Mouse (Mus musculus): Measurements from ENCODE around the gene Tns4. TPM values are rescaled to one million over a fixed set of nuclear protein-coding genes. Genes with fewer than 3 reads are reported as not detected.
A peak's percentile ranks its signal among the peaks of the same experiment; 100 is the strongest.

The Tns4 gene
- total RNA-seq, 2 experiments from 2014 or later, result not detected

DNA sequence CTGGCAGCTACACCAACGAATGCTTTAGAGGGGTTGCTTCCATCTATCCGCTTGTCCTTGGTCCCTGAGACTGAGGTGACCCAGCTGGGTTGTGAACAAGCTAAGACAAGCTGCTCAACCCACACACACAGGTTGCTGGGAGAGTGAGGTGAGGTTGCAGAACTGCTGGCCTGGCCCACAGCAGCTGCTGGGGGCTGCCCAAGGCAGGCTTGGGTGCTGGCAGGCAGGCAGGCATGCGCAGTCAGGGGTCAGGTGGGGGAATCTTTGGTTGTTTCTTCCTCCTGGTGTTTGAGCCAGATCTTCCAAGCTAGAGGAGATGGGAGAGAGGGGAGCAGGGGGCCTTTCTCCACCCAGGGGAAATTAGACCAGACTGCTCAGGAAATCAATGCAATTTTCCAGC, 28.7 kb downstream of the Tns4 start:
- intact Hi-C loops (cut with DNase I), result no loop called here
- no peak for DNase-seq

DNA sequence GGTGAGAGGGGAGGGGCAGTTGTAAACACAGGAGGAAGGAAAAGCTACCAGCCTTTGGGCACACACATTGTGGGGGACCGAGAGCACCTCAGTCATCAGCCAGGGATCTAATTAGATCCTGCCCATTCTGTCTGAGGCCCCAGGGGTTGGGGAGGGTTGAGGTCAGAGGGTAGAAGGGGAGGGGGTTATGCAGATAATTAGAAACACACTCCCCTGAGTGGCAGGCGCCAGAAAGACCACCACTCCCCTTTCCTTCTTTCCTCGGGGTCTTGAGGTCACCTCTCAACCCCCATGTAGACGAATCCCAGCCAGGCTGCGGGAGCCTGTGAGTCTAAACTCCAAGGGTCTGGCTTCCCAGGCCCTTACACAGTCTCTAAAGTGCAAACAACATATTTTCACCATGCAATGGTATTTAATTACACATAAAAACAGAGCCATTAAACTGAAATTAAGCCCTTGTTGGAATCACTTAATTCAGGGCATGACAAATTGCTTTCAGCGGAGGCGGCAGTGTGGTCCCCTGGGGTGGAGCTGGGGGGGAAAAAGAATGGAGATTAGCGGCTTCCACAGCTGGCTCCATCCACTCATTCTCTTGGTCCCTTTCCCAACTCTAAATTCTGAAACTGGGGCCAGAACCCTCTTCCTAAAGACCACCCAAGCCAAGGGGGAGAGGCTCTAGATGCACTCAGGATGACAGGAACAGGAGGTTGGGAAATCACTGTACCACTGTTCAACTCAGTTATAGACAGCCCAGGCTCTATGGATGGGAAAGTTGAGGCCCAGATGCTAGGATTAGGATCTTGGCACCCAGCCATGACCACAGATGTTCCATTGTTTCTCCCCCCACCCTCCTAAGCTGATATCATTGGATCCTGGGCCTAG, 33.3 kb downstream of the Tns4 start:
- intact Hi-C loops (cut with DNase I), result no loop called here
- DNase-seq, result no peak

DNA sequence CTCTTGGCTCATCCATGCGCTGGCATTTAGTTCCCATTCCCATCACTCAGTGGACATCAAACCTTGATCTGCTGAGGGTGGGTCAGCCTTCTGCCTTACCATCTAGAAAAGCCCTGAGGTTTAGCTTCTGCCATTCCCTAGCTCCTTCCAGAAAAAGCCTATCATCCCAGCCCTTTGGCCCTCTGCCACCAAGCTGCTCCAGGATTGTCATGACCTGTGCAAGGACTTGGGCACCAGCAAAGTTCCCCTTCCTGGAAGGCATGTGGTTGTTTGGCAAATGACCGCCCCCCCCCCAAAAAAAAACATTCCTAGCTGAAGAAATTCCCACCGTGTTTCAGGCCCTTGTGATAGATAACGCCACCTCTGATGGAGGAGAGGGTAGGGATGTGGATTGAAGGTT, 34.0 kb downstream of the Tns4 start:
- no peak for DNase-seq
- intact Hi-C loops (cut with DNase I), result no loop called here

DNA sequence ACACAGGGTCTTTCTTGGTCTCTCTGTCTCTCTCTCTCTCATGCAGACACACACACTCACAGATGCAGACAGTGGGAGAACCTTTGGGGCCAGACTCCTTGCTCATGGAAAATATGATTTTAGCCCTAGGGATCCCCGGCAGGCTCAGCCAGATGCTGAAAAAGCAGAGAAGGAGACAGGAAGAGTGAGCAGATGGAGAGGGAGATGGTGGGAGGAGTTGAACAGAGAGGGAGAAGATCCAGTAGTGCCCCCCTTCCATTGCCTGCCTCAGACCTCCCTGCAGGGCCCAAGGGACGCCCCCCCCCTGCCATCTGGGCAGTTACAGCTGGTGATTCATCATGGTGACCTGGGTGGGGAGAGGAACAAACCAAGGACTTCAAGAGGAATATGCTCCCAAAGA, 41.5 kb downstream of the Tns4 start:
- intact Hi-C loops (cut with DNase I), result no loop called here
- DNase-seq, result peak; percentile 41

DNA sequence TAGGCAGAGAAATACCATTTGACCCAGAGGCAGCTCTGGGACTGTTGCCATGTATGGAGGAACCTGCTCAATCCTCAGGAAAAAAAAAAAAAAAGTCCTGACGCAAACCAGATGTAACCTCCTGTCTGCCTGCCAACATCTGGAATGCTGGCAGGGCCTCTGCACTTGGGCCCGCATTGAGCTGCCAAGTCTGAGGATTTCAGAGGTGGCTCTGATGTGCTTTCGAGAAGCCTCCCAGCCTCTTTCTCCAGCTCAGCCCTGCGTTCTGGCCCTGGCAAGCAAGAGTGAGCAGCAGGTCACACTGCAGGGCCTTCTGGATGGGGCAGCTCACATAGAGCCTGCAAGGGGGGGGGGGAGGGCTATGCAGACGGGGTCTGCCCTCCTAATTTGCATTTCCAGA, 42.0 kb downstream of the Tns4 start:
- peak; percentile 74 for DNase-seq
- intact Hi-C loops (cut with DNase I), result no loop called here

DNA sequence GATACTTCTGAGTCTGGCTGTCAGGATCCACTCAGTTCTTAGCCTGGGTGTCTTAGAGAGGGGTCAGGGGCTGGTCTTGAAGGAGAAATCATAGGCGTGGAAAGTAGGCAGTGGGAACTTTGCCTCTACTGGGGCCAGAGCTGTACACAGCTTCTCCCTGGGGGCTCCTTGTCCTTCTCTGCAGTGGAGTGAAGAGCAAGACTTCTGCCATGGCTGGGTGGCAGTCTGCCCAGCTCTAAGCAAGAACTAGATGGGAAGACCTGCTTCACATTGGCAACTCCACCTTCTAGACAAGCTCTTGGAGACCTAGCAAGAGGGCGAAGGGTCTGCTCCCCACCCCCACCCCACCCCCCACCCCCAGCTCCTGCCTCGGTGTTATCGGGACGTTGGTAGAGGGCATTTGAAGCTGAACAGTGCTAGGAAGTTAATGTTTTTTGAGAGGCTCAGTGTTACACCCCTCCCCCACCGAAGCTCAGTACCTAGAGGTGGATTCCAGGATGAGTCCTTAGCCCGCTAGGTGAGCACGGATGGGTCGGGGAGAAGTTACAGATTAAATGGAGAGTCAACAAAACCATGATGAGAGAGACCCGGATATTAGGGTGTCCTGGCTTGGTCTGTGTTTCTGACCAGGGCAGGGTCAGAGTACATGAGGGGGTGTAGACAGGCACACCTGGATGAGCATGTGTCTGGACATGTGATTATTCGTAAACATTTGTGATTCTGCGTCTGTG, 43.8 kb downstream of the Tns4 start:
- intact Hi-C loops (cut with DNase I), result no loop called here
- DNase-seq, result no peak

DNA sequence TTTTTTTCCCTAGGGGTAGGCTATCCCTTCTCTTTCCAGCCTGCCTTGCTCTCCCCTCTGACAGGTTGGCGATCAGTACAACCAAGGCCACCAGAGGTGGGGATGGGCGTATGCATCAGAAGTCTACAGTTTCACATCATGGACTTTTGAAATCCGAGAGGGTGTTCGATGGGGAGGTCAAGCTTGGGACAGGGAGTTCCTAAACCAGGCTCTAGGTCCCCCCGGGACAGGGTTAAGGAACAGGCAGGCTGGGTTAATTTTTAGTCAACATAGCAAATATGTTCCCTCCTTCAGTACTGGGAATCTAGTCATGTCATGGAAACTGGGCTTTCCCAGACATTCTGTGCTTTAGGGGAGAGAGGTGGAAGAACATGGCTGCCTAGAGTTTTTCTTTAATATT, 44.8 kb downstream of the Tns4 start:
- intact Hi-C loops (cut with DNase I), result no loop called here
- DNase-seq, result no peak

DNA sequence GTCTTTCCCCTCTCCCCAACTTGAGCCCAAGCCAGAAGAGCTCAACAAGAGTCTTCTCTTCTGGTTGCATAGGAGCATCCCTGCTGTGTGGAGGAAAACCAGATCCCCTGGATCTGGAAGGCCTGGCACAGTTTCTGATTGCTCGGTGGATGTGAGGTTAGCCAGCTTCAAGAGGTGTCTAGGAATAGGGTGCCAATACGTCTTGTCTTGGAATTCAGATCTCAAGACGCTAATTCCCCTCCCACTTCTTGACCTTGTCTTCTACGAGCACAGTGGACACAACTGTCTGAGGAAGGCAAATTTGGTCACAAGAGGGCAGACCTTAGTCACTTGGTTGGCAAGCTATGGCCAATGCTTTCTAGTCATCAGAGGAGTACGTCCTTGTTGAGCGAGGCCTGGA, 45.5 kb downstream of the Tns4 start:
- intact Hi-C loops (cut with DNase I), result no loop called here
- DNase-seq, result no peak

DNA sequence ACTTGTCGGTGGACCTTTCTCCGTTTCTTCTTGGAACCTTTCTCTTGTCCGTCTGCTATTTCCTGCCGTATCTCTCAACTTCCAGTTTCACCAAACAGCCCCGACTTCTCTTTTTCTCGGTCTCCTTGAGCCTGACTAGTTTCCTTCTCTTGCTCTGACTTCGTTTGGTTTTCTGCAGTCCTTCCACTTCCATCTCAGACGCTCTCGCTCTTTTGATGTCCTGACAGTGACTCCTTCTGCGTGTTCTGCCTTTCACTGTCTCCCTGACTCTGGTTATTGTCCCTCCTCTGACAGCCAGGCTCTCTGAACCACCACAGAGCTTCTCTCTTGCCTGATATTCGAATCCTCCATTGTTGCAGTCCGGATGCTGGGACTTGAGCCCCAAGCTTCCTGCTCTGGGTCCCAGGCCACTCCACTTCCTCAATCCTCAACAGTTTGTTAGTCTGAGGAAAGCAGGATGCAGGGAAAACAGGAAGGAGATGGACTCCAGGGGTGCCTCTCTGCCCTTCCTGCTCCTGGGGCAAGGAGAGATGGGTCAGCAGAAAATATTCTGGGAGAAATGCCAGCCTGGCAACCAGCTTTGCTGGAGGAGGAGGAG, 46.2 kb downstream of the Tns4 start:
- DNase-seq, result no peak
- intact Hi-C loops (cut with DNase I), result no loop called here

DNA sequence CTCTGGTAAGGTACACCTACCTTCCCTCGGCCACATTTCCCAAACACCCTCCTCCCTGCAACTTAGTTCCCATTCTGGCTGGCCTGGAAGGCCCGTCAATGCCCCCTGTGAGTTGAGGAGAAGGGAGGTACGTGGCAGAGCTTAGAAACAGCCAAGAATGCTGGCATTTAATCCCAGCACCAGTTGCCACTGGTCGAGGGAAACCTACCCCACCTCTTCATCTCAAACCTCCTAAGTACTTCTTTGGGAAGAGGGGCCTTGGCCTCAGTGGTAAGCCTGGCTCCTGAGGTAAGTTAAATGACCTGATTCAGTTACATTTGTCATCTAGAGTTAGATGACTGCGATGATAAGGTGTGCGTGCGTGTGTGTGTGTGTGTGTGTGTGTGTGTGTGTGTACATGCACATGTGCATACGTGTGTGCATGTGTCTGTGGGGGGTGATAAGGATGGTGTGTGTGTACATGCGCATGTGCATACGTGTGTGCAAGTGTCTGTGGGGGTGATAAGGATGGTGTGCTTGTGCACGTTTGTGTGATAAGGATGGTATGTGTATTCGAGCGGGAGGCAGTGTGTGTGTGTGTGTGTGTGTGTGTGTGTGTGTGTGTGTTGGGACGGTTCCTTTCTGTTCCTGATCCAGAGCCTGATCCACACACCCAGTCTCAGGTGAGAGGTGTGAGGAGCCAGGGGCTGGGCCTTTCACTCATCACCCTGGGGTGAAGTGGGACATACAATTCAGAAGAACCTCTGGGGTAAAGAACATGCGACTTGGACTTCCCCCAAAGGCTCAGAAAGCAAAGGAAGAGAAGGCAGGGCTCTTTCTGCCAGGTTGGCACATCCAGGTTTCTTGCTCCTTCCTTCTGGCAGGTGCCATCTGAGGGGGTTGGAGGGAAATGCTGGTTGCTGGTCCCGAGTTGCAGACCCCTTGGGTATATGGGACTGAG, 47.0 kb downstream of the Tns4 start:
- no peak for DNase-seq
- intact Hi-C loops (cut with DNase I), result no loop called here

DNA sequence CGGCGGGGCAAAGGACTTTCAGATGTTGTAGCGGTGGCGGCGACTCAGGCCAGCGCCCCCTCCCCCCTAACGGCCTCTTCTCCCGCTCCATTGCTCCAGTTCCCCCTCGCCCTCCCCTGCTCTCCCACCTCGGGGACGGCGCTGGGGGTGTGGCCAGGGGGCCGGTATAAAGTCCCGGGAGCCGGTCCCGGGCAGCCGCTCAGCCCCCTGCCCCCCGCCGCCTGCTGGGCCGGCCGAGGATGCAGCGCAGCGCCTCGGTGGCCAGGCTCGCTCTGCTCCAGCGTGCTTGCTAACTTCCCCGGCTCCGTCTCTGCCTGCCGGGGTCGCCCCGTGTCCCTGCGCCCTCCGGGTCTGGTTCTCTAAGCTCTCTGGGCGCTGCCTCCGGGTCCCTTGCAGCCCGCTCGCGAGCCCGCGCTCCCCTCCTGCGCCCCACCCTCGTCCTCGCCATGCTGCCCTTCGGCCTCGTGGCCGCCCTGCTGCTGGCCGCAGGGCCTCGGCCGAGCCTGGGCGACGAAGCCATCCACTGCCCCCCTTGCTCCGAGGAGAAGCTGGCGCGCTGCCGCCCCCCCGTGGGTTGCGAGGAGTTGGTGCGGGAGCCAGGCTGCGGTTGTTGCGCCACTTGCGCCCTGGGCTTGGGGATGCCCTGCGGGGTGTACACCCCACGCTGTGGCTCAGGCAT, 47.9 kb downstream of the Tns4 start, which contains the start of gene Igfbp4:
Gene Igfbp4 (plus strand): TSS at position 194 of the 679 bp plus-strand sequence.
- intact Hi-C loops (cut with DNase I), result no loop called here
- DNase-seq, result peak; percentile 79

DNA sequence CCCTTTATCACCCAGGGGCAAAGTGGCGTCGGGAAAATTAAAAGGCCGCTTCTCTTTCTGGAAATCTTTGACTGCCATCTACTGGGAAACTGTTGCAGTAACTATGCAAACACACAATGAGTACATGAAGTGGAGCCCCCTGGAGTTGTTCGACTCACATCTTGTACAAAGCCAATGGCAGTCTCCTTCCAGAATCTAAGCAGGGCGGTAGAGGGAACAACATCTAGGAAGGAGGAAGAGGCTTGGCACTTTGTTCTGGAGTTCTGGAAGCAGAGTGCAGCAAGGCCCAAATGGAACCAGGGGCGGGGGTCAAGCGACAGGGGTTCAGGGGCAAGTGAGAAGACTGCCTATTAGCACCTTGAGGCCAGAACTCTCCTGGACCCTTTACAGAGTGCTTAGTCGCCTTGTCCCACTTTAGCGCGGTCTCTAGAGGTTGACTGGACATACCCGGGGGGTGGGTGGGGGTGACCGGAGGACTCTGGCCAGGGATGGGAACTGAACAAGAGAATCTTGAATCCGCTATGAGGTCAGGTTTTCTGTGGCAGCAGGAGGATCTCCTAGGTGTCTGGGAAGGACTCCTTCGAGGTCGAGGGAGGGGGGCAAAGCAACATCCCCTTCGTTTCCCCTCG, 48.6 kb downstream of the Tns4 start:
- peak; percentile 50 for DNase-seq
- intact Hi-C loops (cut with DNase I), result no loop called here

DNA sequence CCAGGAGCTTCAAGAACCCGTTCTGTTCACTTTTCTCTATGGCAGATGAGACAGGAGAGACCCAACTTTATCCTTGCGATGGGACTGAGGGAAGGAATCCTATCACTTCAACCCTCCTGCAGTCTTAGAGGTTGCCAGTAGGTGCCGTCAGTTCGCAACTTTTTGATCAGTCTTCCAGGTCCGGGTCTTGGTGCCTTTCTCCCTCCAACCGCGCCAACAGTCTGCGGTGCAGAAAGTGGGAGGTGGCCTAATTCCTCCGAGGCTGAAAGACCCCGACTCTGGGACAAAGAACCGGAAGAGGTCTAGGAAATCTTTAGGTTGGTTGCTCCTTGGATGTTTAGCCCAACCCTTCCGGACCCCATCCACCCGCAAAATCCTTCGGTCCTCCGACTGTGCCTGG, 49.3 kb downstream of the Tns4 start:
- peak; percentile 87 for DNase-seq
- intact Hi-C loops (cut with DNase I), result loop anchor here (1.0 to 10.0 kb wide), 2 partner anchors 55 to 109 kb away; partner anchors contain the start of gene Gjd3

DNA sequence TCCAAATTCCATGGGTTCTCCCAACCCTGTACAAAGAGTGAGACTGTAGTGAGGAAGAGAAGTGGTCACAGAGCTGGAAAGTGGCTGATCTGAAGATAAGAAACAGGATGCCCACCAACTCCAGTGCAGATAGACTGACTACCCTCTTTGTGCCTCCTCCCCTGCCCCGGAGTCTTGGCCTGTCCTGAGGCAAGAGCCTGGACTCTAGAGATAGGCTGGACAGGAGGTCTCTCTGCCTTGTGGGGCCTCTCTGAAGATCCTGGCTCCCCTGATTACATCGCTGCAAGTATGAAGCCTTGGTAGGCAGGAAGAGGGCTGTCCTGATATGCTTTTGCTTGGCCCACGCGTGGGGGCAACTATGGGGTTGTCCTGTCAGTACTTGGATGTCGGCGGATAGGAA, 52.9 kb downstream of the Tns4 start:
- no peak for DNase-seq
- intact Hi-C loops (cut with DNase I), result loop anchor here (10.0 kb wide), 1 partner anchor 51 kb away; the partner anchor contains the start of gene Gjd3

DNA sequence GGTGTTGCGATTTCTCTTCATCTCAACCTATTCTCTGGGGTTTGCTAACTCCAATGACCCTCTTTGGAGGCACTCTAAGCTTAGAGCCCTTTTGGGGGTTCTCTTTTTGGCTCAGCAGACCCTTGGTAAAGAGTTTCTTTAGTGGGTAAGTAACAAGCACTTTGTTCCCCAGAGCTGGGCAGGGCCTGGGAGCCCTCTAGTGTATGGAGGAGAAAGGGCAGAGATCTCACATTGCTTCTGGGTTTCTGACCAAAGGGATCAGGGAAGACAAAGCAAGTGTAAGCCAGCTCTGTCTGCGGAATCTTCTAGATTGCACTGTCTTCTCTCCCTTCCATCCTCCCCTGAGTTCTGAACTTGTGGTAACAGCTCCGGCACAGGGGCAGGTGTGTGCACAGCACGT, 53.8 kb downstream of the Tns4 start:
- intact Hi-C loops (cut with DNase I), result loop anchor here (10.0 kb wide), 1 partner anchor 51 kb away; the partner anchor contains the start of gene Gjd3
- DNase-seq, result no peak

DNA sequence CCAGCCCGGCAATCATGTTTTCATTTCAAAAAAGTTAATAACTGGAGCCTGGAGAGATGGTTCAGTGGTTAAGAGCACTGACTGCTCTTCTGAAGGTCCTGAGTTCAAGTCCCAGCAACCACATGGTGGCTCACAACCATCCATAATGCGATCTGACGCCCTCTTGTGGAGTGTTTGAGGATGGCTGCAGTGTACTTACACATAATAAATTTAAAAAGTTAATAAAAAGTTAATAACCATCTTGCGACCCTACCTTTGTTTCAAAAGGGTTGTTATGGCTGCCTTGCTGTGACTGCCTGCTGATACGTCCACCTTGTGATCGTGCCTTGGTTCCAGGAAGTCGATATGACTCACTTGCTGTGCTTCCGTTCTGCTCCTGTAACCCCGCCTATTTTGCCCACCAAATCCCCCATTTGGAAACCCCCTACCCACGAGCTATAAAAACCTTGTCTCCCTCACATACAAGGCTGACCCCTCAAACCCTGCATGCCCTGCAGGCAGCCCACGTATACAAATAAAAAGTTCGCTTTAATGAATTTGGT, 62.1 kb downstream of the Tns4 start:
- intact Hi-C loops (cut with DNase I), result no loop called here
- no peak for DNase-seq

DNA sequence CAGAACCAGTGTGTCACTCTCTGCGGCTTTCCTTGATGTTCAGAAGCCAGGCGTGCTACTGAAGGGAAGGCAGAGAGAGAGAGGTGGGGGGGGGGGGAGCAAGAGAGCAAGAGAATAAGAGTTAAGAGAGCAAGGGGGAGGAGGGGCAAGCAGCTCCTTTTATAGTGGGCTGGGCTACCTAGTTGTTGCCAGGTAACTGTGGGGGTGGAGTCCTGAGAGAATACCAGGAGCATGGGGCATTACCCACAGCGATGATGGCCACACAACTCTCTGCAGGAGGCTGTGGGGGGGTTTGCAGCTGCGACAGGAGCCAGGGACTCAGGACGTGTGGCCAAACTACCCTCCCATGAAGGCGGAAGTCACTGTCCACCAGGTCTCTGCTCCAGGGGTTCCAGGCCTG, 63.2 kb downstream of the Tns4 start:
- DNase-seq, result no peak

DNA sequence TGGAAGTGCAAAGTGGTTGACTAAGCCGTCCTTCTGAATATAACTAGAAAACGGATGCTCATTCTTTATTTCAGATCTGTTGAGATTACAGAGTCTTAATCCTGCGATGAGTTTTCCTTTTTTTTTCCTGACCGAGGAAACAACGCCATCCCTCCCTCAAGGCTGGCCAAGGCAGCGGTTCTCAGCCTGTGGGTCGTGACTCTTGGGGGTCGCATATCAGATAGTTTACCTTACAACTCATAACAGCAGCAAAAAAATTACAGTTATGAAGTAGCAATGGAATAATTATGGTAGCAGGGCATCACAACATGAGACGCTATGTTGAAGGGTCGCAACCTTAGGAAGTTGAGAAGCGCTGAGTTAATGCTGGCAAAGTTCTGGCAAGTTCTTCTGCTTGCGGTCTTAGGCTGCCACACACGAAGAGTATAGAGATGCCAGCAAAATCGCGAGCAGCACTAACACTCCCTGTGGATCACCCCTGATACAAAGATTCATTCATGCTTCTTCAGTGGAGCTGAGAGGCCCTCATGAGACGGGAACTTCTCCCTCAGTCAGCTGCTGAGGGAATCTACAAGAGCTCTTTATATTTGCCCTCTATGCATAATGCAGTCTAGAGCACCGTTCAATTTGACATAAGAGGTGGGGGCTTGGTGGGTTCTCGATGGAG, 64.5 kb downstream of the Tns4 start:
- DNase-seq, result no peak
- intact Hi-C loops (cut with DNase I), result no loop called here

More for the DNA sequence above, 63.2 kb downstream of the Tns4 start:
- intact Hi-C loops (cut with DNase I), result no loop called here

Data from left cerebral cortex, postnatal 4 days (tissue).